Mouse (Mus musculus): ENCODE data around the gene Ppp4r1. TPM values are rescaled to one million over a fixed set of nuclear protein-coding genes. Genes with fewer than 3 reads are reported as not detected.

Gene Ppp4r1
- polyA plus RNA-seq, 1 experiment from 2014 or later = 8.0 TPM

DNA sequence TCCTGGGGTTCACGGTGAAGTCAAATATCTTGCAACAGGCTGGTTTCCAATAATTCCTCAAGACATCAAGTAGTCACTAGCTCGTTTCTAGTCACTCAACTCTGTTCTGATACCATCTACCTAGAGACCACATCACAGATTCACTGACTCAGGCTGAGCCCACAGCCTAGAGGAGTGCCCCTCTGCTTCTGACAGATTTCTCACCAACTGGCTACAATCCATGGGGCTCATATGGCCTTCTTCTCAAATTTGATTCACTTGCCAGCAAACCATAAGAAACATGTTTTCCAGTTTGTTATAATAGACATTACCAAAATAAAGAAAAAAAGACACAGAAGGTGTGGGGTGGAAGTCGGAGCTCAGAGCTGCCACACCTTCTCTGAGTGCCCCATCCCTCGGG, 40.8 kb upstream of the Ppp4r1 start:
- Histone ChIP-seq H3K27ac (ENCODE audit: low read depth) (no peak overlapping the region), H3K4me3 (ENCODE audit: low read depth, low read length) (no peak overlapping the region), H3K4me1 (ENCODE audit: insufficient read depth) (peaks cover 2% of the 10 kb centered on the region; the same call in 1 of the 2 replicates), H3K27me3 (ENCODE audit: insufficient read depth, low read length) (no peaks in the 10 kb centered on the region), H3K9ac (replicated peaks) (no peak overlapping the region), H3K9me3 (ENCODE audit: low read length) (no peaks in the 10 kb centered on the region), H3K36me3 (replicated peaks; ENCODE audit: insufficient read depth, low read length) (no peaks in the 10 kb centered on the region), H3K4me2 (ENCODE audit: low read depth, low read length) (no peak overlapping the region)
- 80% methylated on average over 4 of the region's 4 CpGs for WGBS (ENCODE audit: insufficient replicate concordance)
- no peak for DNase-seq
- TF ChIP-seq EP300 (IDR thresholded peaks at IDR 0.05; ENCODE audit: low read depth) (no peak), CTCF (IDR thresholded peaks at IDR 0.05; ENCODE audit: low read depth) (no peak)
- no peak for ATAC-seq

DNA sequence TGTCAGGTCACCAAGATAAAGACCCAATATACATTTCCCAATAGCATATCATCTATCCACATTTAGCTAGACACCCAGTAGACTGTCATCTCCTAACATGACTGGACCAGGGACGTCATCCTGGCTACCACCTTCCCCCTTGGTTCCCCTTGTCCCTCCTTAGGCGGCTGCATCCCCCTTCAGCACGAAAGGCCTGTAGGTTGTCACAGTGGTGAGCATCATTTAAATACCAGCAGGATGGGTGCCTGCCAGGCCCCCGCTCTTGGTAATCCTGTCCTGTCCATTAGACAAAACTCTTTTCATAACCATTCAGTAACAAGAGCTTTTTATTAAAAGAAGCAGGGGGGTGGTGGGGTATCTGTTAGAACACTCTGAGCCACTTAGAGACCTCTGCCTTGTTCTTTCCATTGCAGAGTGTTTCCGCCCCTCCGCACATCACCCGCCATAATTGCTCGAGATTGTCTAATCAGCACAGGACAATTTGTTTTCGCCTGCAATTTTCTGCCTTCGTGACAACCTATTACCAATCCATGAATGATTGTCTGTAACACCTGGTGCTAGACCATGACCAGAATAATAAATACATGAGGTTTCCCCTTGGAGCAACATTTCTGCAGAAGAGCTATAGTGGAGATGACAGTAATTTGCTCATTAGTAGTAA, 40.0 kb upstream of the Ppp4r1 start:
- H3K27me3 ChIP-seq (ENCODE audit: insufficient read depth, low read length) = no peaks in the 10 kb centered on the region
- ATAC-seq (no peak), DNase-seq (no peak)
- WGBS (ENCODE audit: insufficient replicate concordance) = 86% methylated on average over 10 of the region's 10 CpGs
- H3K36me3 ChIP-seq (replicated peaks; ENCODE audit: insufficient read depth, low read length) = no peaks in the 10 kb centered on the region
- H3K9me3 ChIP-seq (ENCODE audit: low read length) = no peaks in the 10 kb centered on the region
- no peak overlapping the region for H3K27ac ChIP-seq (ENCODE audit: low read depth)
- no peak overlapping the region for H3K4me3 ChIP-seq (ENCODE audit: low read depth, low read length)
- H3K4me2 ChIP-seq (ENCODE audit: low read depth, low read length) = no peak overlapping the region
- no peak overlapping the region for H3K9ac ChIP-seq (replicated peaks)
- peaks cover 2% of the 10 kb centered on the region; the same call in 1 of the 2 replicates for H3K4me1 ChIP-seq (ENCODE audit: insufficient read depth)
- TF ChIP-seq EP300 (IDR thresholded peaks at IDR 0.05; ENCODE audit: low read depth) (no peak), CTCF (IDR thresholded peaks at IDR 0.05; ENCODE audit: low read depth) (no peak)

GRCm38 (mm10) chr17:65742969-65743368, 39.4 kb upstream of the Ppp4r1 start:
- Histone ChIP-seq H3K27me3 (ENCODE audit: insufficient read depth, low read length) (no peaks in the 10 kb centered on the region), H3K36me3 (replicated peaks; ENCODE audit: insufficient read depth, low read length) (no peaks in the 10 kb centered on the region), H3K4me1 (ENCODE audit: insufficient read depth) (peaks cover 2% of the 10 kb centered on the region; the same call in 1 of the 2 replicates), H3K4me3 (ENCODE audit: low read depth, low read length) (no peak overlapping the region), H3K9me3 (ENCODE audit: low read length) (no peaks in the 10 kb centered on the region), H3K9ac (replicated peaks) (no peak overlapping the region), H3K27ac (ENCODE audit: low read depth) (no peak overlapping the region), H3K4me2 (ENCODE audit: low read depth, low read length) (no peak overlapping the region)
- DNase-seq (no peak), ATAC-seq (no peak)
- WGBS (ENCODE audit: insufficient replicate concordance) = 87% methylated on average over 4 of the region's 4 CpGs
- TF ChIP-seq CTCF (IDR thresholded peaks at IDR 0.05; ENCODE audit: low read depth) = no peak
- no peak for TF ChIP-seq EP300 (IDR thresholded peaks at IDR 0.05; ENCODE audit: low read depth)

GRCm38 (mm10) chr17:65743664-65744330, 38.6 kb upstream of the Ppp4r1 start:
- WGBS (ENCODE audit: insufficient replicate concordance) = 83% methylated on average over 11 of the region's 11 CpGs
- no peak overlapping the region for H3K27ac ChIP-seq (ENCODE audit: low read depth)
- ATAC-seq (no peak), DNase-seq (no peak)
- TF ChIP-seq EP300 (IDR thresholded peaks at IDR 0.05; ENCODE audit: low read depth) = no peak
- no peak for TF ChIP-seq CTCF (IDR thresholded peaks at IDR 0.05; ENCODE audit: low read depth)
- no peaks in the 10 kb centered on the region for H3K36me3 ChIP-seq (replicated peaks; ENCODE audit: insufficient read depth, low read length)
- no peak overlapping the region for H3K9ac ChIP-seq (replicated peaks)
- no peaks in the 10 kb centered on the region for H3K9me3 ChIP-seq (ENCODE audit: low read length)
- H3K4me3 ChIP-seq (ENCODE audit: low read depth, low read length) = no peak overlapping the region
- no peak overlapping the region for H3K4me2 ChIP-seq (ENCODE audit: low read depth, low read length)
- peaks cover 2% of the 10 kb centered on the region; the same call in 1 of the 2 replicates for H3K4me1 ChIP-seq (ENCODE audit: insufficient read depth)
- no peaks in the 10 kb centered on the region for H3K27me3 ChIP-seq (ENCODE audit: insufficient read depth, low read length)

GRCm38 (mm10) chr17:65746314-65746713, 36.1 kb upstream of the Ppp4r1 start:
- no peak overlapping the region for H3K4me3 ChIP-seq (ENCODE audit: low read depth, low read length)
- no peaks in the 10 kb centered on the region for H3K36me3 ChIP-seq (replicated peaks; ENCODE audit: insufficient read depth, low read length)
- H3K4me2 ChIP-seq (ENCODE audit: low read depth, low read length) = no peak overlapping the region
- no peaks in the 10 kb centered on the region for H3K9me3 ChIP-seq (ENCODE audit: low read length)
- H3K27ac ChIP-seq (ENCODE audit: low read depth) = no peak overlapping the region
- no peak for TF ChIP-seq CTCF (IDR thresholded peaks at IDR 0.05; ENCODE audit: low read depth)
- TF ChIP-seq EP300 (IDR thresholded peaks at IDR 0.05; ENCODE audit: low read depth) = no peak
- no peak for DNase-seq
- no peaks in the 10 kb centered on the region for H3K4me1 ChIP-seq (ENCODE audit: insufficient read depth)
- H3K27me3 ChIP-seq (ENCODE audit: insufficient read depth, low read length) = no peaks in the 10 kb centered on the region
- H3K9ac ChIP-seq (replicated peaks) = no peak overlapping the region
- 75% methylated on average over 6 of the region's 6 CpGs for WGBS (ENCODE audit: insufficient replicate concordance)
- no peak for ATAC-seq

GRCm38 (mm10) chr17:65748997-65749396, 33.4 kb upstream of the Ppp4r1 start:
- Histone ChIP-seq H3K9me3 (ENCODE audit: low read length) (no peaks in the 10 kb centered on the region), H3K27me3 (ENCODE audit: insufficient read depth, low read length) (no peaks in the 10 kb centered on the region), H3K4me3 (ENCODE audit: low read depth, low read length) (no peak overlapping the region), H3K9ac (replicated peaks) (no peak overlapping the region), H3K36me3 (replicated peaks; ENCODE audit: insufficient read depth, low read length) (no peaks in the 10 kb centered on the region), H3K27ac (ENCODE audit: low read depth) (no peak overlapping the region), H3K4me2 (ENCODE audit: low read depth, low read length) (no peak overlapping the region), H3K4me1 (ENCODE audit: insufficient read depth) (no peaks in the 10 kb centered on the region)
- DNase-seq = no peak
- TF ChIP-seq CTCF (IDR thresholded peaks at IDR 0.05; ENCODE audit: low read depth) = no peak
- TF ChIP-seq EP300 (IDR thresholded peaks at IDR 0.05; ENCODE audit: low read depth) = no peak
- no peak for ATAC-seq
- 73% methylated on average over 6 of the region's 6 CpGs for WGBS (ENCODE audit: insufficient replicate concordance)
